Mouse (Mus musculus): ENCODE data around the gene Dusp14.

Gene Dusp14

DNA sequence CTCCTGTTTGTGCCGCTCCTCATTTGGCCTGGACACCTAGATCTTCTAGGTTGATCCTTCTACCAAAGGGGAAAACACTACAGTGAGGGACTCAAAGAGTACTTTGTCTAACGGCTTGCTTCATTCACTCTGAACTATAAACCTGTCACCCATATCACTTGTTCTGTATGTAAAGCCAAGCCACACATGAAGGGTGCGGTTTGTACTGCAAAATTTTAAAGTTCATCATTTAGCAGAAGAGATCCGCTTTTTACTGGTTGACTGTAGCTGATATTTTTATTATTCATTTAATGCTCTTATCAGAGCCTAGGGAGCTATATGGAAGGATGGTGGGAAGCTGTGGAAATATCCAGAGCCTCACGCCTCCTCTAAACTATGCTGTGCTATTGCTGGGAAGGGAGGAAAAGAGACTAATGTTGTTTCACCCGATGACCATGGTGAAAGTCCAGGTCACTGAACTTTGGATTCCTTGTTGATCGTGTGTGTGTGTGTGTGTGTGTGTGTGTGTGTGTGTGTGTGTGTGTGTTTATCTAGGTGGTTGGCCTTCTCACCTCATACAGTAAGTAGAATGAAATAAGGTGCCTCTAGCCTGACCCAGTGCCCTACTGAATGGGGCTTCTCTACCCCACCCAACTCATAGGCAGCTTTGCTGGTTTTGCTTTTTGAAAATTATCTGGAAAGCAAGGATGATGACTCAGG lies 52.1 kb downstream of the Dusp14 start:
- no peak for DNase-seq (ENCODE audit: low read depth in 1 of 2, low spot score in 2 of 2)

DNA sequence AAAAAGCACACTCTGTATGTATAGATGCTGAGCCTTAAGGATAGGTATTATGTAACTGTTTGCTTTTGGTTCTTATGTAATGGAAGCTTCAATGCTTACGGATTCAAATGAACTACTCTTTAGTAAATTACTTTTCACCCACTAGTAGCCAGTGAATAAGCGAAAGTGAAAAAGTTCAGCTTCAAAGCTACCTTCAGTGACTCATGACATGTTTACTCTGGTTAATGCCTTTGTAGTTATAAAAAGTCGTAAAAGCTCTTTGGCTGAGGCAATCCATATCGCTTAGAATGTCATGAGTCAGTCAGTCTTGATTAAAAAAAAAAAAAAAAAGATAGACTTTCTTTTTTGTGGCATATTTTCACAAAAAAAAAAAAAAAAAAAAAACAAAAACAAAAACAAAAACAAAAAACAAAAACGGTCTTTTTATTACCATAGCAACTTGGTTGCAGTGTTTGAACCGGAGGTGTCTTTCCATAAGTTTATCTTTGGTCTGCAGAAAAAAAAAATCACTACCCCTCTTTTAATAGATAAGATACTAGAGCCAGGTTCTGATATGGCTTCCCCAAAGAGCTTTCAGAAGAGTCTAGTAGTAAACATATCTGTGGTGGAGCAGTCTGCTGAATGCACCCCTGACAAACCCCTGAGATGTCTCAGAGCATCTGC lies 52.8 kb downstream of the Dusp14 start:
- no peak for DNase-seq (ENCODE audit: low read depth in 1 of 2, low spot score in 2 of 2)

DNA sequence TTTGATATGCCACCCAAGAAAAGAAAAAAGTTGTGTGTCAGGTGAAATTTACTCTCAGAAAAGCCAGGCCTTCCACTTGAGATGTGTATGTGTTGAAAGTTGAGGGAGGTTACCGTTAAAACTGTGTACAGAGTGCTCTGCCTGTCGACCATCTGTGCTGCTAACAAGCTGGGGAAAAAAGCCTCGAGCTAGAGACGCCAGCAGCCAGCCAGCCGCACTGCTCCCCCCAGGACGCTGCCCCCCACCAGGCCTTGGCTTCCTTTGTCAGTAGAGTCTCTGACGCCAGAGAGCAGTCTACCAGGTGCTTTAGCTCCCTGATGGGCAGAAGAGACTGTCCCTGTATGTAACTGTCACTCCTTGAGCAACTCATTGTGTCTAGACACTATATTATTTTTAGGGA lies 56.0 kb downstream of the Dusp14 start:
- DNase-seq (ENCODE audit: low read depth in 1 of 2, low spot score in 2 of 2), result no peak

DNA sequence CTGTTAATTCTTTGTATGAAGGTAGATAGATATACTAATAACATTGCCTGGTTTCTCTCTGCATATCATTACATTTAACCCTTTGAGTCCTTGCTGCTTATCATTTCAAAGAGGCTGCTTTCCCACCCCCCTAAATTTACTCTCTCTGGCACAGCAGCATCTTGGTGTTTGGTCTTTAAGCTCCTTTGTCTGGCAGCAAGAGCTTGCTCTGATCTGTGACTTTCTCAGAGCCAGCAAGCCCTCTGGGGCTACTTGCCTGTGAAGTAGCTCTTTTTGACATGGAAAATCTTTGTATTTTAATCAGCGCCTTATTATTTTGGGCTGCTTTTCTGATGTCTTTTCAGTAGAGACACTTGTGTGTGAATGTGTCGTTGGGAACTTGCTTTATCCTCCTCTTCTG lies 57.5 kb downstream of the Dusp14 start:
- DNase-seq (ENCODE audit: low read depth in 1 of 2, low spot score in 2 of 2), result no peak

DNA sequence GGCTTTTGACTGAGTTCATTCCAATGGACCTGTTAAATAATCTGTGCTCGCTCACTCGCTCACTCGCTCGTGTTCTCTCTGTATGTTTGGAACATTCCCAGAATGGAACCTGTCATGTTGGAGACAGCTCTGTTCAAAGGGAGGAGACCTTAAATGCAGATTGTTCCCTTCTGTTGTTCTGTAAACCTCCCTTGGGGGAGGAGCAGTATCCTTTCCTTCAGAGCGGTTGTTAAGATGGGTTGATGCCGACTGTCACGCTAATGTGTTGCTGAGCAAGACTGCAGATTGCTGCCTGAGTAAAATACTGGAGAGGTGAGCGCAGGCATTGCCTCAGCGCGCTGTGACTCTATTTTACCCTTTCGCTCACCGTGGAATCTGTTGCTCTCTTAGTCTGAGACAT lies 58.0 kb downstream of the Dusp14 start:
- no peak for DNase-seq (ENCODE audit: low read depth in 1 of 2, low spot score in 2 of 2)

DNA sequence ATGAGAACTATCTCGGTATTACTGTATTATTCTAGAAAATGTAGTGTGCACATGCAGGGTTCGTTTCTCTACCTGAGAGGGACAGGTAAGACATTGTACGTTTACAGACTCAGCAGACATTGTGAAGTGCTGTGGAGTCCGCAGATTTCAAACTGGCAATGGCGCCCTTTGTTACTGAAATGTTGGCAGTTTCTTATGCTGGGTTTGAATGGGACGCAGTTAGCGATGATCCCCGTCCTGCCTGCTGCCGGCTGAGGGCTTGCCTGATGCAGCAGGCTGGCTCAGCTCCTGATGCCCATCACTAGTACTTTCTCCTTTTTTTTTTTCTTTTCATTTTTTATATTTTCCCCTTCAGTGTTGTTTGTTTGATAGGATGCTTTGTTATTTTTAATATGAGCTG lies 58.6 kb downstream of the Dusp14 start:
- DNase-seq (ENCODE audit: low read depth in 1 of 2, low spot score in 2 of 2), result no peak

DNA sequence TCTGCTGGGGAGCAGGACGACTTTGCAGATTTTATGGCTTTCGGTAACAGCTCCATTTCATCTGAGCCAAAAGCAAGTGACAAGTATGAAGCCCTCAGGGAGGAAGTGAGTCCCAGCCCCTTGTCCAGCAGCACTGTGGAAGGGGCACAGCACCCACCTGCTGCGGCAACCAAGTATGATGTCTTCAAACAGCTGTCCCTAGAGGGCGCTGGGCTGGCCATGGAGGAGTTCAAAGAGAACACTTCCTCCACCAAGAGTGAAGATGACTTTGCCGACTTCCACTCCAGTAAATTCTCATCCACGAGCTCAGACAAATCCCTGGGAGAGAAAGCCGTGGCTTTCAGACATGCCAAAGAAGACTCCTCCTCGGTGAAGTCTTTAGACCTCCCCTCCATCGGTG lies 60.1 kb downstream of the Dusp14 start:
- no peak for DNase-seq (ENCODE audit: low read depth in 1 of 2, low spot score in 2 of 2)

DNA sequence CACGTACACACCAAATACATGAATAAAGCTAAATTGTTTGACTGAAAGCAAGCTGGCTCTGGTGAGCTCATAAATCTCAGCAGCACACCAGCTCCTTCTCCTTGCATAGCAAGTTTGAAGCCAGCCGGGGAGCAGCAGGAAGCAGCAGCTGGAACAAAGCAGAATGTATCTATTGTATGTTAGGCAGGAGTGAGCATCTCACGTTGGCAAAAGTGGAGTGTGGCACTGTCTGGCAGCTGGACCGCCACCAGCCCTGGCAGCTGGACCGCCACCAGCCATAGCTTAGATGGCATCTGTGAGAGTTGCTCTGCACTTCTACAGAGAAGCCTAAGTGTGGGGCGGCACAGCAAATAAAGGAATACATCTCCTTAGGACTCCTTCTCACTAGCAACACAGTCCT lies 65.1 kb downstream of the Dusp14 start:
- DNase-seq (ENCODE audit: low read depth in 1 of 2, low spot score in 2 of 2), result no peak

DNA sequence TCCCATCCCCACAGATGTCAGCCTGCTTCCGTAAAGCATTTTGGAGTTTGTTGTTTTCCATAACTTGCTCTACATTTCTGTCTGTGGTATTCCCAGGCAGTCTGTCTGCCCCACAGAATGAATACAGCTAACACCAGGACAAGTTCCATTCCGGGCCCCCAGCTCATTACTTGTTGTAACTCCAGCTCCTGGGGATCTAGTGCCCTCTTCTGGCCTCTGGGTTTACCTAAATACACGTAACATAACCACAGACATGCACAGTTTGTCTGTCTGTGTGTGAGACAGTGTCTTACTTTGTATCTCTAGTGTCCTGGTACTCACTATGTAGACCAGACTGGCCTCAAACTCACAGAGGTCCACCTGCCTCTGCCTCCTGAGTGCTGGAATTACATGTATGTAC lies 67.8 kb downstream of the Dusp14 start:
- no peak for DNase-seq (ENCODE audit: low read depth in 1 of 2, low spot score in 2 of 2)

DNA sequence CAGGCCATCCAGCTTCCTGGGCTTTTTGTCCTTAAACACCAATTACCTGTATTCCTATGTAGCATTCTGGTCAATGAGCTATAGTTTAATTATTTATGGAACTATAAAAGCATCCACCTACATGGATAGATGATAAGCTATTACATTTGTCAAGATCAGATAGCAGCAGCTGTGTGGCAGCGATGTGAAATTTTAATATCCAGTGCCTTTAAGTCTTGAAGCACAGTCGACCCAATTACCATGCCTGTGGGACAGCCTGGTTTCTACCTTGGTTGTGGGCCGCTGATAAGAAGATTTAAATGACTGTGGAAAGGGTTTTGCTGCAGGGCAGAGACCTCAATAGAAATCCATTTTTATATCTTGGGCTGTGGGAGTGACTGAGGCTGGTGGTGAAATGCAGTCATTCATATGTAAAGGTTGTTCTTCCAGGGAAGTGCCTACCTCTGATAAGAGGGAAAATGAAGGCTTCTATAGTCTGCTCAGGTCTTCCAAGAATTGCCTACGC lies 69.6 kb downstream of the Dusp14 start:
- DNase-seq (ENCODE audit: low read depth in 1 of 2, low spot score in 2 of 2), result no peak

DNA sequence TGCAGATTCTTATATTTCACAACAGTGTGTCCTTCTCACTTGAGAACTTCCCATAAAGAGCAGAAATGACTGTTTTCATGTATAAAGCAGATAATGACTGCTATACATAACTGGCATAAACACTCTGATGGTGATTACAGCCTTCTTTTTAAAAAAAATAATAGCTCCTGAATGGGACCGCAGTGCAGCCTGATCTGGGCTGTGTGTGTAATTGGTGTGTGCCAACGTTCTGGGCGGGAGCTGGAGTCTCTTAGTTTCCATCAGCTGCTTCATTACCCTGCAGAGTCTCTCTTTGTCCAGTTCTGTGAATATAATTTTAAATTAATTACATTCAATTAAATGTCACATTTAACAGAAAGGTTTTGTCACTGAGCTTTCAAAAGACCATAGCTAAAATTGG lies 70.1 kb downstream of the Dusp14 start:
- no peak for DNase-seq (ENCODE audit: low read depth in 1 of 2, low spot score in 2 of 2)
